Mouse (Mus musculus): ENCODE results near the gene Zfp60. TPM values are rescaled to one million over a fixed set of nuclear protein-coding genes. Genes with fewer than 3 reads are reported as not detected.
A peak's percentile ranks its signal among the peaks of the same experiment; 100 is the strongest.

Gene Zfp60
- total RNA-seq (2017), result 13.0 and 14.1 TPM in 2 replicates

DNA sequence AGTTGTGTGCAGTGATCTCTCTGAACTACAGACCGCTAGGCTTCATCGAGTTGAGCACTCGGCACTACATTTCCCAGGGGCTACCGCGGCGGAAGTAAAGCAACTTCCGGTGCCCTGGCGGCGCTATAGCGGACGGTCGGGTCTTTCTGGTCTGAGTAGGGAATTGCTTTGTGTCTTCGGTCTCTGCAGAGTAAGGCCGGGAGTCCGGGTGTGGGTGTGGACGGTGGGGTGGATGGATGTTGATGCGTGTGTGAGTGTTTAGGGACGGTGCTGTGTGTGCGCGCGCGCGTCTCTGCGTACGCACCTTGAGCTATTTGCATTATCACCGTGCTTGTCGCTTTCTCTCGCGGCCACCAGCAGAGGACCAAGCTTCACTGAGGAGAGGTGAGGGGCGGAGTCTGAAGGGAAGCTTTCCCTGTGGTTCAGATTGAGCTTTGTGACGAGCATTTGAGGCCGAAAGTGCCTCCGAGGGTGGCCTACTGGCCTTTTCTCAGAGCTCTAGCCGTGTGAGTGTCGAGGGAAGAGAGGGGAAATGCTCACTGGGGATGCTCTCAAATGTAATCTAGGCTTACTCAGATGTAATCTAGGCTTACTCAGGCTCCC, at the start of gene Zfp60:
Gene Zfp60, plus strand, starts transcription at position 109 of the 603 bp plus-strand sequence.
- ATAC-seq (replicated peaks in 1 of 2; ENCODE audit: insufficient read depth in 1 of 2, low FRiP score in 2 of 2, low TSS enrichment in 1 of 2, low read depth in 1 of 2, poor library complexity in 2 of 2, severe bottlenecking in 2 of 2), result peak; percentile 97

GRCm38 (mm10) chr7:27683218-27683617, 48.0 kb upstream of the Zfp60 start:
- ATAC-seq (replicated peaks in 1 of 2; ENCODE audit: insufficient read depth in 1 of 2, low FRiP score in 2 of 2, low TSS enrichment in 1 of 2, low read depth in 1 of 2, poor library complexity in 2 of 2, severe bottlenecking in 2 of 2), result no peak

DNA sequence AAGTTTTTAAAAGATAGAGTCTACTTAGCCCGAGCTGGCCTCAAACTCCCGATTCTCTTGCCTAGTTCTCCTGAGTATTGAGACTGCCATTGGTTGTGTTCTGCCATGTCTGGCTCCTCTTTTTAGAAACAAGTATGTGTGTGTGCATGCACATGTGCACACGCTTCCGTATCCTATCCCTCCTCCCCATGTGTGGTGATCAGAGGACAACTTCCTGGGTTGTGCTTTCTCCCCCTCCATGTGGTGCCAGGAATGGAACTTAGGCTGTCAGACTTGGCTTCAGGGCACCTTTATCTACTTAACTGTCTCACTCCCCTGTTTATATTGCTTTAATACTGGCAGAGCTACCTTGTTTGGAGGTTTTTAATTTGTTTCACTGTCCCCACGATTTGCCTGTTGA, 46.0 kb upstream of the Zfp60 start:
- no peak for ATAC-seq (replicated peaks in 1 of 2; ENCODE audit: insufficient read depth in 1 of 2, low FRiP score in 2 of 2, low TSS enrichment in 1 of 2, low read depth in 1 of 2, poor library complexity in 2 of 2, severe bottlenecking in 2 of 2)

DNA sequence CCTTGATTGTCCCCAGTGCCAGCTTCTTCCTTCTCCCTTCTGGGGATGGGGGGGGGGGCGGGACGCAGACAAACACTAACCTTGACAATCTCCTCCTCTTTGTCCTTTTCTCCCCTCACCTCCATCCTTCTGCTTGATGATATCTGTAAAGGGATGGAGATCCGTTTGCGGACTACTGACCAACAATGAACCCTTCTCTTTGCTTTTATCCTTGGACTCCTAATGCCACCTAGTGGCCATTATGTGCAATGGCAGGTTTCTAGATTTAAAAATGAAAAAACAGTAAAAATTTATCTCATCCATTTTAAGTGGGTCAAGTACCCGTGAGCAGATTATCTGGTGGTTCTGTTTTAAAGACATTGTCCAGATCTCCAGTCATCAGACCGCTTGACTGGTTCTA, 45.5 kb upstream of the Zfp60 start:
- ATAC-seq (replicated peaks in 1 of 2; ENCODE audit: insufficient read depth in 1 of 2, low FRiP score in 2 of 2, low TSS enrichment in 1 of 2, low read depth in 1 of 2, poor library complexity in 2 of 2, severe bottlenecking in 2 of 2), result no peak

GRCm38 (mm10) chr7:27687043-27687442, 44.1 kb upstream of the Zfp60 start:
- no peak for ATAC-seq (replicated peaks in 1 of 2; ENCODE audit: insufficient read depth in 1 of 2, low FRiP score in 2 of 2, low TSS enrichment in 1 of 2, low read depth in 1 of 2, poor library complexity in 2 of 2, severe bottlenecking in 2 of 2)

DNA sequence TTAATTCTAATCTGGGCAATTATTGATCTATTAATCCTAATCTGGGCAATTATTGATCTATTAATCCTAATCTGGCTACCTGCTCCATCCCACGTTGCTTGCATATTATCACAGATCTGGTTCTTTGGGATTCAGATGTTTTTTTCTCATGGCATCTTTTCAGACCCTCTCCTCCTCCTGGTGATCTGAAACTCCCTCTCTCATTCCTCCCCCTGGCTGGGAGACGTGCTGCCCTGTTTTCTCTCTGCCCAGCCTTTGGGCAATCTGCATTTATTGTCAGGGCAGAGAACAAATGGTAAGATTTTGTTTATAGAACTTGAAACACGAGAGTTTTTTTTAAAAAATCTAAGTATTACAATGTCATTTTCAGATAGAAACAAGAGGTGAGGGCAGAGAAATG, 43.4 kb upstream of the Zfp60 start:
- no peak for ATAC-seq (replicated peaks in 1 of 2; ENCODE audit: insufficient read depth in 1 of 2, low FRiP score in 2 of 2, low TSS enrichment in 1 of 2, low read depth in 1 of 2, poor library complexity in 2 of 2, severe bottlenecking in 2 of 2)

- ATAC-seq (replicated peaks in 1 of 2; ENCODE audit: insufficient read depth in 1 of 2, low FRiP score in 2 of 2, low TSS enrichment in 1 of 2, low read depth in 1 of 2, poor library complexity in 2 of 2, severe bottlenecking in 2 of 2), result no peak
These were observed 42.9 kb upstream of the Zfp60 start for GRCm38 (mm10) chr7:27688246-27688788.

GRCm38 (mm10) chr7:27688815-27689612, 42.2 kb upstream of the Zfp60 start, which contains the start of gene Zfp607b:
Gene Zfp607b, plus strand, starts transcription at chr7:27689340.
- peak; percentile 98 to 99 for ATAC-seq (replicated peaks in 1 of 2; ENCODE audit: insufficient read depth in 1 of 2, low FRiP score in 2 of 2, low TSS enrichment in 1 of 2, low read depth in 1 of 2, poor library complexity in 2 of 2, severe bottlenecking in 2 of 2)

DNA sequence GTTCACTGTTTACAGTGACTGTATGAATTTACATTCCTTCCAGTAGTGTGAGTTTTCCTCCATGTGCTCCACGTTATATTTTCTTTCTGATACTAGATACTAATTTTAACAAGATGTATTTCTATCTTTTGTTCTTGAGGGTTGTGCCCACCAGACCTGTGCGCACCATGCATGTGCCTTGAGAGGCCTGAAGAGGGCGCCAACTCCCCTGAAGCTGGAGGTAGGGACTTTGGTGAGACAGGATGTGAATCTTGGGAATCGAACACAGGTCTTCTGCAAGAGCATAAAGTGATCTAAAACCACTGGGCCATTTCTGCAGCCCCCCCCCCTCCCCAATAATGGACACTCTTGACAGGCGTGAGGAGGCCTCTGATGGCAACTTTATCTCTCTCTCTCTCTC, 40.1 kb upstream of the Zfp60 start:
- ATAC-seq (replicated peaks in 1 of 2; ENCODE audit: insufficient read depth in 1 of 2, low FRiP score in 2 of 2, low TSS enrichment in 1 of 2, low read depth in 1 of 2, poor library complexity in 2 of 2, severe bottlenecking in 2 of 2), result 0 out of 4 replicates have a peak, but pooled peaks of 1 of the 2 experiments have one; percentile 25

DNA sequence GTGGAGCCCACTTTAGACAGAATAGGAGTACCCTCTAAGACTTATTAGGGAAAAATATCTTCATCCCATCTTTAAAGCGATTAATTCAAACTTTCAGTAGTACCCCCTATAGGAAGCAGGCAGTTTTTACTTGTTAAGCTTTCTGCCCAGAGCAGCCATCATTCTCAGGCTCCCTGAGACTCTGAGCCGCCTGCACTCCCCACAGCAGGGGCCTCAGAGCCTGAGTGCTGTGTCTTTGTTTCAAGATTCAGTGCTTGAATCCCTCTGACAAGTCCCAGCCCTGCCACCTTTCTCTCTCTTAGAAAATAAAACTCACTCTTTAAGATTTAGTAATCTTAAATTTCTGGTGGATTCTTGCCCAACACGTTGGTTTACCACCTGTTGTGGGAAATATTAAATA, 34.5 kb upstream of the Zfp60 start:
- ATAC-seq (replicated peaks in 1 of 2; ENCODE audit: insufficient read depth in 1 of 2, low FRiP score in 2 of 2, low TSS enrichment in 1 of 2, low read depth in 1 of 2, poor library complexity in 2 of 2, severe bottlenecking in 2 of 2), result no peak

- ATAC-seq (replicated peaks in 1 of 2; ENCODE audit: insufficient read depth in 1 of 2, low FRiP score in 2 of 2, low TSS enrichment in 1 of 2, low read depth in 1 of 2, poor library complexity in 2 of 2, severe bottlenecking in 2 of 2), result no peak
These were observed 20.8 kb upstream of the Zfp60 start for GRCm38 (mm10) chr7:27710402-27710801.

- no peak for ATAC-seq (replicated peaks in 1 of 2; ENCODE audit: insufficient read depth in 1 of 2, low FRiP score in 2 of 2, low TSS enrichment in 1 of 2, low read depth in 1 of 2, poor library complexity in 2 of 2, severe bottlenecking in 2 of 2)
These were observed 9.2 kb upstream of the Zfp60 start for GRCm38 (mm10) chr7:27721951-27722350.

DNA sequence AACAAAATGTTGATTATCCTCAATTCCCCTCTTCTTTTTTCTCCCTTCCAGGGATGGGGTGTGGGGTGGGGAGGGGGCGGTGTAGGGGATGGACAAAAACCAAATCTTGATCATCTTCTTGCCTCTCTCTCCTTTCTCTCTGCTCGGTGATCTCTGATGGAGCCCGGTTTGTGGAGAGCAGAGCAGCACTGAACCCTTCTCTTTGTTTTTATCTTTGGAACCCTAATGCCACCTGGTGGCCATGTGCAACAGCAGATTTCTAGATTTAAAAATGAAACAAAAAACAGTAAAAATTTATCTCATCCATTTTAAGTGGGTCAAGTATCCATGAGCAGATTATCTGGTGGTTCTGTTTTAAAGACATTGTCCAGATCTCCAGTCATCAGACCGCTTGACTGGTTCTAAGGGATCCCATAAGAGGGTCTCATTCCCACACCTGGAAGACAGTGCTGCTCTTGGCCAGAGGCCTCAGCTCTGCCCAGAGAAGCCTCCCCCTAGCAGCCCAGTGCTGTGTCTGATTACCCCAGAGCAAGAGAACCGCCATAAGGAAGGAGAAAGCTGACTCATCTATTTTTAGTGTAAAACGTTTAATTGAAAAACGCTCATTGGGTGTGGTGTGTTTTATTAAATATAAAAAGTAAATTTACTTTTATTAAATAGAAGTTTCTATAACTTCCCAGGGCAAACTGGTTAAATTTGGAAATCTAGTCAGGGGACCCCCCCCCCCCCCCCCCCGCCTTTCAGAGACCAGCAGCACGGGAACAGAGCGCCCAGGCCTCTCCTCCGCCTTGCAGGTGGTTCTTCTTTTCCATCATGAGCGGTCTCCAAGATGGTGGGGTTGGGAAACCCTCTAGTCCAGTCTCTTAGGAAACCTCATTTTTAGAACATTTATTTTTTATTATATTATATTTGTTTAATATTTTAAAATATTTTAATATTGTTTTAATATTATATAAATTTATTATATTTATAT, 5.3 kb upstream of the Zfp60 start:
- peak; percentile 80 for ATAC-seq (replicated peaks in 1 of 2; ENCODE audit: insufficient read depth in 1 of 2, low FRiP score in 2 of 2, low TSS enrichment in 1 of 2, low read depth in 1 of 2, poor library complexity in 2 of 2, severe bottlenecking in 2 of 2)

DNA sequence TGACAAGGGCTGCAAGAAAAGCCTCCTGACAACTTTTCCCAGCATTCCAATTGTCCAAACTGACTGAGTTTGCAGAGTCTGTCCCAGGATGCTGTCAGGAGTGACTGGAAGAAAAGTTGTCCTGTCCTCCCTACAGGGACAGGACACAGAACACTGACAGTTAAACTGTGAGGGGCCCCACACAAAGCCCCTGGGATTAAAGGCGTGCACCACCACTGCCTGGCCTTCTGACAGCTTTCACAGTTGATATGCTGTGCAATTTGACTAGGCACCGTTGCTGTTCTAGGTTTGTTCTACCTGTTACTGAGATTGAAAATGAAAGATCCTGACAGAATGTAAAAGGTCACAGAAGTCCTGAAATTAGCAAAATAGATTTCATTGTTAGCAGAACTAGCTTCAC, 3.7 kb upstream of the Zfp60 start:
- no peak for ATAC-seq (replicated peaks in 1 of 2; ENCODE audit: insufficient read depth in 1 of 2, low FRiP score in 2 of 2, low TSS enrichment in 1 of 2, low read depth in 1 of 2, poor library complexity in 2 of 2, severe bottlenecking in 2 of 2)

- ATAC-seq (replicated peaks in 1 of 2; ENCODE audit: insufficient read depth in 1 of 2, low FRiP score in 2 of 2, low TSS enrichment in 1 of 2, low read depth in 1 of 2, poor library complexity in 2 of 2, severe bottlenecking in 2 of 2), result no peak
These were observed 757 bp downstream of the Zfp60 start for GRCm38 (mm10) chr7:27731946-27732345.

GRCm38 (mm10) chr7:27732508-27732907, 1.3 kb downstream of the Zfp60 start:
- no peak for ATAC-seq (replicated peaks in 1 of 2; ENCODE audit: insufficient read depth in 1 of 2, low FRiP score in 2 of 2, low TSS enrichment in 1 of 2, low read depth in 1 of 2, poor library complexity in 2 of 2, severe bottlenecking in 2 of 2)

GRCm38 (mm10) chr7:27735457-27735856, 4.3 kb downstream of the Zfp60 start:
- no peak for ATAC-seq (replicated peaks in 1 of 2; ENCODE audit: insufficient read depth in 1 of 2, low FRiP score in 2 of 2, low TSS enrichment in 1 of 2, low read depth in 1 of 2, poor library complexity in 2 of 2, severe bottlenecking in 2 of 2)
